Mouse (Mus musculus): Measurements from ENCODE around the gene Fbxw9. TPM values are rescaled to one million over a fixed set of nuclear protein-coding genes. Genes with fewer than 3 reads are reported as not detected.

Gene Fbxw9
- total and polyA plus RNA-seq, 3 experiments: 10.4 to 34.7 (median 16.1) TPM

DNA sequence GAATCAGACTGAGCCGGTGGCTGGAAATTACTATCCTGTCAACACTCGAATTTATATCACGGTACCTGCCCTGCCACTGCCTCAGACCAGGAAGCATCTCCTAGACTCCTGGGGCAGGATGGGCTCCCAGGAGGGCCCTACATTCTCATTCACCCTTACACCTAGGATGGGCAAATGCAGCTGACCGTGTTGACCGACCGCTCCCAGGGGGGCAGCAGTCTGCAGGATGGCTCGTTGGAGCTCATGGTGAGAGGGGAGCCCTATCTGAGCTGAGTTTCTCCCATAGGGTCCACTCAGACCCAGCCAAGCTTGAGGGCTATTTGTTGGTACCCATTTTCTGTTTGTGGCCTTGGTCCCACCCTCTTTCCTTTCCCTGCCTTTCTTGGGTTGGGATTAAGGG, 35.7 kb downstream of the Fbxw9 start:
- TF ChIP-seq POLR2AphosphoS5 (IDR thresholded peaks at IDR 0.05; ENCODE audit: insufficient replicate concordance, low read depth, low read length) (no peak), CTCF (IDR thresholded peaks at IDR 0.05; ENCODE audit: low read depth, low read length) (no peak), TAL1 (conservative IDR thresholded peaks at IDR 0.05; ENCODE audit: low read depth, low read length) (no peak)
- no peak for DNase-seq (ENCODE audit: low spot score)
- no peak overlapping the region for H3K4me3 ChIP-seq (ENCODE audit: low read depth, low read length)
- peaks cover 14% of the 10 kb centered on the region for H3K4me1 ChIP-seq (ENCODE audit: insufficient read depth, low read depth, low read length)
- peaks cover 90% of the 10 kb centered on the region for H3K36me3 ChIP-seq (replicated peaks)
- no peaks in the 10 kb centered on the region for H3K9me3 ChIP-seq (replicated peaks)
- ATAC-seq (ENCODE audit: extremely low read depth, insufficient number of reproducible peaks, low FRiP score, poor library complexity, severe bottlenecking): no peak
- no peaks in the 10 kb centered on the region for H3K27me3 ChIP-seq (ENCODE audit: insufficient read depth, low read length)

DNA sequence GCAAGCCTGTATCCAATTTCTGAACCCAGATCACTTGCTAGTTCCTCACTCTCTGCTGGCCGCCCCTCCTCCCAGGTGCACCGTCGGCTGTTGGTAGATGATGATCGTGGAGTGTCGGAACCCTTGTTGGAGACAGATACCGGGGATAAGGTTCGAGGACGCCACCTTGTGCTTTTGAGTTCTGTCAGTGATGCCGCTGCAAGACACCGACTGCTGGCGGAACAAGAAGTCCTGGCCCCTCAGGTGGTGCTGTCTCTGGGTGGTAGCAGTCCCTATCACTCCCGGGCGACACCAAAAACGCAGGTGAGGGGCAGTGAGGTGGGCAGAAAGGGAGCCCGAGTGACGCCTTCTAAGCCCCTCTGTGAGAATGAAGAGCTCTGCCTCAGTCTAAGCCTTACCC, 36.3 kb downstream of the Fbxw9 start:
- no peak for TF ChIP-seq POLR2AphosphoS5 (IDR thresholded peaks at IDR 0.05; ENCODE audit: insufficient replicate concordance, low read depth, low read length)
- TF ChIP-seq CTCF (IDR thresholded peaks at IDR 0.05; ENCODE audit: low read depth, low read length): no peak
- TF ChIP-seq GATA1 (IDR thresholded peaks at IDR 0.05; ENCODE audit: borderline replicate concordance, low read length): no peak
- no peak for TF ChIP-seq GATA2 (IDR thresholded peaks at IDR 0.05; ENCODE audit: borderline replicate concordance, low read depth, low read length)
- TF ChIP-seq TAL1 (conservative IDR thresholded peaks at IDR 0.05; ENCODE audit: low read depth, low read length): no peak
- DNase-seq (ENCODE audit: low spot score) (no peak), ATAC-seq (ENCODE audit: extremely low read depth, insufficient number of reproducible peaks, low FRiP score, poor library complexity, severe bottlenecking) (no peak)
- Histone ChIP-seq H3K9me3 (replicated peaks) (no peaks in the 10 kb centered on the region), H3K27me3 (ENCODE audit: insufficient read depth, low read length) (no peaks in the 10 kb centered on the region), H3K4me1 (ENCODE audit: insufficient read depth, low read depth, low read length) (peaks cover 12% of the 10 kb centered on the region), H3K4me3 (ENCODE audit: low read depth, low read length) (no peak overlapping the region), H3K36me3 (replicated peaks) (peaks cover 84% of the 10 kb centered on the region)

- Histone ChIP-seq H3K4me3 (ENCODE audit: low read depth, low read length) (no peak overlapping the region), H3K36me3 (replicated peaks) (peaks cover 77% of the 10 kb centered on the region), H3K4me1 (ENCODE audit: insufficient read depth, low read depth, low read length) (peaks cover 7% of the 10 kb centered on the region; the same call in 1 of the 2 replicates), H3K9me3 (replicated peaks) (no peaks in the 10 kb centered on the region), H3K27me3 (ENCODE audit: insufficient read depth, low read length) (no peaks in the 10 kb centered on the region)
- DNase-seq (ENCODE audit: low spot score) (no peak), ATAC-seq (ENCODE audit: extremely low read depth, insufficient number of reproducible peaks, low FRiP score, poor library complexity, severe bottlenecking) (no peak)
- TF ChIP-seq TAL1 (conservative IDR thresholded peaks at IDR 0.05; ENCODE audit: low read depth, low read length): no peak
- TF ChIP-seq GATA1 (IDR thresholded peaks at IDR 0.05; ENCODE audit: borderline replicate concordance, low read length): no peak
- TF ChIP-seq CTCF (IDR thresholded peaks at IDR 0.05; ENCODE audit: low read depth, low read length): no peak
- no peak for TF ChIP-seq POLR2AphosphoS5 (IDR thresholded peaks at IDR 0.05; ENCODE audit: insufficient replicate concordance, low read depth, low read length)
- TF ChIP-seq GATA2 (IDR thresholded peaks at IDR 0.05; ENCODE audit: borderline replicate concordance, low read depth, low read length): no peak
These were observed 37.0 kb downstream of the Fbxw9 start for GRCm38 (mm10) chr8:85096850-85097249.

DNA sequence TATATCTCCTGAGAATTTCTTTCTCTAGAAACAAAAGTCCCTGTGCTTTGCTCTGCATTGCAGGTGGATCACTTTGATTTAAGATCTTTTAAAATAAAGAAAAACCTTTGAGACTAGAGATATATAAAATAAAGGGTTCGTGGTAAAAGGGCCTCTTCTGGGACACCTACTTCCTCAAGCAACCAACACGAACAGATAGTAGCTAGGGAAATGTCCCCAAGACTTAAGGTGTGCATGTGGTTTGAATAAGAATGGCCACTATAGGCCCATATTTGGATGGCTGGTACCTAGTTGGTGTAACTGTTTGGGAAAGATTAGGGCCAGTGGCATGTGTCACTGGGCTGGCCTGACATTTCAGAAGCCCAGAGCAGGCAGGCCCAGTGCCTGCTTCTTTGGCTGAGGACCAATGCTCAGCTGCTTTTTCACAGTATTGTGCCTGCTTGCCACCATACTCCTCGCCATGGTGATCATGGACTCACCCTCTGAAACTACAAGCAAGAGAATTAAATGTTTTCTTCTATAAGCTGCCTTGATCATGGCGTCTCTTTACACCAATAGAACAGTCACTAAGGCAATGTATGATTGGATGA, 40.3 kb downstream of the Fbxw9 start:
- peaks cover 44% of the 10 kb centered on the region for H3K36me3 ChIP-seq (replicated peaks)
- TF ChIP-seq GATA2 (IDR thresholded peaks at IDR 0.05; ENCODE audit: borderline replicate concordance, low read depth, low read length): no peak
- TF ChIP-seq TAL1 (conservative IDR thresholded peaks at IDR 0.05; ENCODE audit: low read depth, low read length): no peak
- no peak for TF ChIP-seq CTCF (IDR thresholded peaks at IDR 0.05; ENCODE audit: low read depth, low read length)
- no peak for TF ChIP-seq GATA1 (IDR thresholded peaks at IDR 0.05; ENCODE audit: borderline replicate concordance, low read length)
- no peak for TF ChIP-seq POLR2AphosphoS5 (IDR thresholded peaks at IDR 0.05; ENCODE audit: insufficient replicate concordance, low read depth, low read length)
- ATAC-seq (ENCODE audit: extremely low read depth, insufficient number of reproducible peaks, low FRiP score, poor library complexity, severe bottlenecking) (no peak), DNase-seq (ENCODE audit: low spot score) (no peak)
- no peaks in the 10 kb centered on the region for H3K27me3 ChIP-seq (ENCODE audit: insufficient read depth, low read length)
- no peak overlapping the region for H3K4me3 ChIP-seq (ENCODE audit: low read depth, low read length)
- no peaks in the 10 kb centered on the region for H3K9me3 ChIP-seq (replicated peaks)
- peaks cover 7% of the 10 kb centered on the region; the same call in 1 of the 2 replicates for H3K4me1 ChIP-seq (ENCODE audit: insufficient read depth, low read depth, low read length)

DNA sequence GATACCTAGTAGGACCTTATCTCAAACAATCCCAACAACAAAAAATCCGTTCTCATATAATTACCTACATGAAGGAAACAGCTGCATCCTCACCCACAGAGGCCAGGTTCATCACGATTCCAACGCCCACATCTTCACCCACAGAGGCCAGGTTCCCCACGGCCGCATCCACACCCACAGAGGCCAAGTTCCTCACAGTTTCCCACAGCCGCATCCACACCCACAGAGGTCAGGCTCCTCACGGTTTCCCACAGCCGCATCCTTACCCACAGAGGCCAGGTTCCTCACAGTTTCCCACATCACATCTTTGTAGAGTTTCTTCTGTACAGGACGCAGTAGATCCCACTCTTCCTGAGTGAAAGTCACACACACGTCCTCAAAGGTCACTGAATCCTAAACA, 53.4 kb downstream of the Fbxw9 start:
- Histone ChIP-seq H3K27me3 (ENCODE audit: insufficient read depth, low read length) (peaks cover 8% of the 10 kb centered on the region), H3K9me3 (replicated peaks) (no peaks in the 10 kb centered on the region), H3K4me3 (ENCODE audit: low read depth, low read length) (no peak overlapping the region), H3K4me1 (ENCODE audit: insufficient read depth, low read depth, low read length) (no peaks in the 10 kb centered on the region), H3K36me3 (replicated peaks) (no peaks in the 10 kb centered on the region)
- no peak for TF ChIP-seq CTCF (IDR thresholded peaks at IDR 0.05; ENCODE audit: low read depth, low read length)
- no peak for TF ChIP-seq POLR2AphosphoS5 (IDR thresholded peaks at IDR 0.05; ENCODE audit: insufficient replicate concordance, low read depth, low read length)
- DNase-seq (ENCODE audit: low spot score) (no peak), ATAC-seq (ENCODE audit: extremely low read depth, insufficient number of reproducible peaks, low FRiP score, poor library complexity, severe bottlenecking) (no peak)

GRCm38 (mm10) chr8:85115501-85115900, 55.6 kb downstream of the Fbxw9 start:
- ATAC-seq (ENCODE audit: extremely low read depth, insufficient number of reproducible peaks, low FRiP score, poor library complexity, severe bottlenecking) (no peak), DNase-seq (ENCODE audit: low spot score) (no peak)
- no peak for TF ChIP-seq TAL1 (conservative IDR thresholded peaks at IDR 0.05; ENCODE audit: low read depth, low read length)
- TF ChIP-seq GATA2 (IDR thresholded peaks at IDR 0.05; ENCODE audit: borderline replicate concordance, low read depth, low read length): no peak
- TF ChIP-seq POLR2AphosphoS5 (IDR thresholded peaks at IDR 0.05; ENCODE audit: insufficient replicate concordance, low read depth, low read length): no peak
- TF ChIP-seq CTCF (IDR thresholded peaks at IDR 0.05; ENCODE audit: low read depth, low read length): no peak
- TF ChIP-seq GATA1 (IDR thresholded peaks at IDR 0.05; ENCODE audit: borderline replicate concordance, low read length): no peak
- H3K27me3 ChIP-seq (ENCODE audit: insufficient read depth, low read length): peaks cover 6% of the 10 kb centered on the region; the same call in 1 of the 2 replicates
- no peaks in the 10 kb centered on the region for H3K36me3 ChIP-seq (replicated peaks)
- H3K9me3 ChIP-seq (replicated peaks): no peaks in the 10 kb centered on the region
- H3K4me3 ChIP-seq (ENCODE audit: low read depth, low read length): no peak overlapping the region
- H3K4me1 ChIP-seq (ENCODE audit: insufficient read depth, low read depth, low read length): no peaks in the 10 kb centered on the region

Other genes with a start within 250 kb of the Fbxw9 start
Only the 20 nearest of the 30 such genes appear.
- 69.9 and 75.0 TPM in 2 replicates for gene Klf1, start 158.1 kb upstream of the Fbxw9 start, total RNA-seq (2014; fragmentation: Nextera tagmentation)
- gene Klf1, start 158.1 kb upstream of the Fbxw9 start, total RNA-seq (2017): 51.5 and 56.1 TPM in 2 replicates
- gene Klf1, start 158.1 kb upstream of the Fbxw9 start, polyA plus RNA-seq (2012): 193 and 253 TPM in 2 replicates
- gene Dnase2a, start 151.5 kb upstream of the Fbxw9 start, total RNA-seq (2014; fragmentation: Nextera tagmentation): 116 and 118 TPM in 2 replicates
- gene Dnase2a, start 151.5 kb upstream of the Fbxw9 start, total RNA-seq (2017): 147 and 170 TPM in 2 replicates
- gene Dnase2a, start 151.5 kb upstream of the Fbxw9 start, polyA plus RNA-seq (2012): 40.2 and 75.0 TPM in 2 replicates
- gene Mast1, start 122.7 kb upstream of the Fbxw9 start, total RNA-seq (2014; fragmentation: Nextera tagmentation): not detected in 2 replicates
- 0.23 and 0.27 TPM in 2 replicates for gene Mast1, start 122.7 kb upstream of the Fbxw9 start, total RNA-seq (2017)
- gene Mast1, start 122.7 kb upstream of the Fbxw9 start, polyA plus RNA-seq (2012): 0.16 and 0.25 TPM in 2 replicates
- gene Rtbdn, start 113.1 kb upstream of the Fbxw9 start, total RNA-seq (2014; fragmentation: Nextera tagmentation): not detected in 2 replicates
- gene Rtbdn, start 113.1 kb upstream of the Fbxw9 start, total RNA-seq (2017): 0.11 and 0.12 TPM in 2 replicates
- not detected in 2 replicates for gene Rtbdn, start 113.1 kb upstream of the Fbxw9 start, polyA plus RNA-seq (2012)
- not detected in 2 replicates for gene Gm49661, start 90.6 kb upstream of the Fbxw9 start, total RNA-seq (2014; fragmentation: Nextera tagmentation)
- gene Gm49661, start 90.6 kb upstream of the Fbxw9 start, total RNA-seq (2017): not detected in 2 replicates
- not detected in 2 replicates for gene Gm49661, start 90.6 kb upstream of the Fbxw9 start, polyA plus RNA-seq (2012)
- 134 and 185 TPM in 2 replicates for gene Prdx2, start 90.5 kb upstream of the Fbxw9 start, total RNA-seq (2014; fragmentation: Nextera tagmentation)
- 299 and 388 TPM in 2 replicates for gene Prdx2, start 90.5 kb upstream of the Fbxw9 start, total RNA-seq (2017)
- gene Prdx2, start 90.5 kb upstream of the Fbxw9 start, polyA plus RNA-seq (2012): 19.6 and 86.4 TPM in 2 replicates
- 162 and 174 TPM in 2 replicates for gene Rnaseh2a, start 90.3 kb upstream of the Fbxw9 start, total RNA-seq (2014; fragmentation: Nextera tagmentation)
- gene Rnaseh2a, start 90.3 kb upstream of the Fbxw9 start, total RNA-seq (2017): 94.1 and 132 TPM in 2 replicates
- gene Rnaseh2a, start 90.3 kb upstream of the Fbxw9 start, polyA plus RNA-seq (2012): 477 and 636 TPM in 2 replicates
- gene Junb, start 81.3 kb upstream of the Fbxw9 start, total RNA-seq (2014; fragmentation: Nextera tagmentation): 25.6 and 38.5 TPM in 2 replicates
- gene Junb, start 81.3 kb upstream of the Fbxw9 start, total RNA-seq (2017): 23.8 and 33.6 TPM in 2 replicates
- gene Junb, start 81.3 kb upstream of the Fbxw9 start, polyA plus RNA-seq (2012): 66.8 and 78.5 TPM in 2 replicates
- 2.7 and 3.4 TPM in 2 replicates for gene Hook2, start 69.5 kb upstream of the Fbxw9 start, total RNA-seq (2014; fragmentation: Nextera tagmentation)
- 7.9 and 8.2 TPM in 2 replicates for gene Hook2, start 69.5 kb upstream of the Fbxw9 start, total RNA-seq (2017)
- gene Hook2, start 69.5 kb upstream of the Fbxw9 start, polyA plus RNA-seq (2012): 12.2 and 12.7 TPM in 2 replicates
- gene Best2, start 45.5 kb upstream of the Fbxw9 start, total RNA-seq (2014; fragmentation: Nextera tagmentation): not detected in 2 replicates
- 0.12 TPM in 1 of 2 replicates, not detected in the other for gene Best2, start 45.5 kb upstream of the Fbxw9 start, total RNA-seq (2017)
- not detected in 2 replicates for gene Best2, start 45.5 kb upstream of the Fbxw9 start, polyA plus RNA-seq (2012)
- 83.6 and 104 TPM in 2 replicates for gene Asna1, start 34.8 kb upstream of the Fbxw9 start, total RNA-seq (2014; fragmentation: Nextera tagmentation)
- gene Asna1, start 34.8 kb upstream of the Fbxw9 start, total RNA-seq (2017): 110 and 139 TPM in 2 replicates
- gene Asna1, start 34.8 kb upstream of the Fbxw9 start, polyA plus RNA-seq (2012): 103 and 136 TPM in 2 replicates
- gene Trir, start 33.2 kb upstream of the Fbxw9 start, total RNA-seq (2014; fragmentation: Nextera tagmentation): 61.3 and 64.2 TPM in 2 replicates
- gene Trir, start 33.2 kb upstream of the Fbxw9 start, total RNA-seq (2017): 151 and 196 TPM in 2 replicates
- 263 and 317 TPM in 2 replicates for gene Trir, start 33.2 kb upstream of the Fbxw9 start, polyA plus RNA-seq (2012)
- gene Tnpo2, start 23.1 kb upstream of the Fbxw9 start, total RNA-seq (2014; fragmentation: Nextera tagmentation): 83.8 and 92.5 TPM in 2 replicates
- 38.9 and 52.8 TPM in 2 replicates for gene Tnpo2, start 23.1 kb upstream of the Fbxw9 start, total RNA-seq (2017)
- gene Tnpo2, start 23.1 kb upstream of the Fbxw9 start, polyA plus RNA-seq (2012): 20.0 and 26.5 TPM in 2 replicates
- not detected in 2 replicates for gene Gm5741, start 7.9 kb downstream of the Fbxw9 start, total RNA-seq (2014; fragmentation: Nextera tagmentation)
- gene Gm5741, start 7.9 kb downstream of the Fbxw9 start, total RNA-seq (2017): 0.99 and 1.0 TPM in 2 replicates
- gene Gm5741, start 7.9 kb downstream of the Fbxw9 start, polyA plus RNA-seq (2012): 0.89 and 1.8 TPM in 2 replicates
- 42.9 and 58.5 TPM in 2 replicates for gene Dhps, start 11.7 kb downstream of the Fbxw9 start, total RNA-seq (2014; fragmentation: Nextera tagmentation)
- gene Dhps, start 11.7 kb downstream of the Fbxw9 start, total RNA-seq (2017): 33.9 and 36.2 TPM in 2 replicates
- gene Dhps, start 11.7 kb downstream of the Fbxw9 start, polyA plus RNA-seq (2012): 27.3 and 41.7 TPM in 2 replicates
- gene Wdr83os, start 20.7 kb downstream of the Fbxw9 start, total RNA-seq (2014; fragmentation: Nextera tagmentation): 79.0 and 99.0 TPM in 2 replicates
- gene Wdr83os, start 20.7 kb downstream of the Fbxw9 start, total RNA-seq (2017): 22.0 and 29.4 TPM in 2 replicates
- 5.0 and 11.7 TPM in 2 replicates for gene Wdr83os, start 20.7 kb downstream of the Fbxw9 start, polyA plus RNA-seq (2012)
- 22.4 and 23.8 TPM in 2 replicates for gene Wdr83, start 21.3 kb downstream of the Fbxw9 start, total RNA-seq (2014; fragmentation: Nextera tagmentation)
- 27.2 and 28.4 TPM in 2 replicates for gene Wdr83, start 21.3 kb downstream of the Fbxw9 start, total RNA-seq (2017)
- gene Wdr83, start 21.3 kb downstream of the Fbxw9 start, polyA plus RNA-seq (2012): 24.2 and 38.9 TPM in 2 replicates
- gene Man2b1, start 23.2 kb downstream of the Fbxw9 start, total RNA-seq (2014; fragmentation: Nextera tagmentation): 91.8 and 105 TPM in 2 replicates
- gene Man2b1, start 23.2 kb downstream of the Fbxw9 start, total RNA-seq (2017): 87.7 and 88.0 TPM in 2 replicates
- gene Man2b1, start 23.2 kb downstream of the Fbxw9 start, polyA plus RNA-seq (2012): 12.4 and 19.3 TPM in 2 replicates
- not detected in 2 replicates for gene Zfp791, start 63.0 kb downstream of the Fbxw9 start, total RNA-seq (2014; fragmentation: Nextera tagmentation)
- gene Zfp791, start 63.0 kb downstream of the Fbxw9 start, total RNA-seq (2017): 0.12 and 0.16 TPM in 2 replicates
- not detected in 2 replicates for gene Zfp791, start 63.0 kb downstream of the Fbxw9 start, polyA plus RNA-seq (2012)
- gene Cks1brt, start 91.9 kb downstream of the Fbxw9 start, total RNA-seq (2014; fragmentation: Nextera tagmentation): not detected in 2 replicates
- gene Cks1brt, start 91.9 kb downstream of the Fbxw9 start, total RNA-seq (2017): 0.16 TPM in 1 of 2 replicates, not detected in the other
- gene Cks1brt, start 91.9 kb downstream of the Fbxw9 start, polyA plus RNA-seq (2012): not detected in 2 replicates

Measured in G1E (cell line).